Mouse (Mus musculus): Measurements from ENCODE around the gene Fbxl2.

DNA sequence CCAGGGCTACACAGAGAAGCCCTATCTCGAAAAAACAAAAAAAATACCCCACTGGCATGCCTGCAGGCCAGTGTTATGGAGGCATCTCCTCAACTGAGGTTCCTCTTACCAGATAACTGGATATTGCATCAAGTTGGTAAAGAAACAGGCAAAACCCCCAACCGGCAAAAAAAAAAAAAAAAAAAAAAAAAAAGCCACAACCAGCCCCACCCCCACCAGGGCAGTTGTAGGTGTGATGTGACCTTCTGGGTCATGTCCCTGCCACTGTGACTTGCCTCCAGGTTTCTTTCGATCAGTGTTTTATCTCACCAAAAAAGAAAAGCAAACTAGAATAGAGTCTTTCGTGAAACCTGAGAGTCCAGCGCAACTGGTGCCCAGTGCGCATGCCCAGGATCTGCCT, 6.9 kb upstream of the Fbxl2 start:
- TF ChIP-seq CHD2 (IDR thresholded peaks at IDR 0.05; ENCODE audit: low read length) (no peak), ZC3H11A (IDR thresholded peaks at IDR 0.05; ENCODE audit: low read depth, low read length) (no peak), POLR2AphosphoS2 (IDR thresholded peaks at IDR 0.05; ENCODE audit: low read depth, low read length) (no peak)
